Mouse (Mus musculus): Measurements from ENCODE around the gene Psenen.

DNA sequence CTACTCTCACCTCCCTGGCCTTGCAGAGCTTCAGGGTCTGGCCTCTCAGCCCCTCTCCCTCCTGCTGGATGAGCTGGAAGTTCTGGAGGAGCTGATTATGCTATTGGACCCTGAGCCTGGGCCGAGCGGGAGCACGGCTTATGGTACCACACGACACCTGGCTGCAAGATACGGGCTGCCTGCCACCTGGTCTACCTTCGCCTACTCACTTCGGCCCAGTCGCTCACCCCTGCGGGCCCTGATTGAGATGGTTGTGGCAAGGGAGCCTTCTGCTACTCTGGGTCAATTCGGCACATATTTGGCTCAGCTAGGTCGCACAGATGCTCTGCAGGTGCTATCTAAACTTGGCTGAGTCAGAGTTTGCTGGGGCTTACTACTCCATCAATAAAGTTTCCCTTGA, 4.1 kb upstream of the Psenen start:
- TF ChIP-seq CTCF (conservative IDR thresholded peaks at IDR 0.05; ENCODE audit: low read length) = no peak
- TF ChIP-seq POU5F1 (IDR thresholded peaks at IDR 0.05; ENCODE audit: borderline replicate concordance, low read length) = no peak
